Mouse (Mus musculus): ENCODE measurements around the gene Ccl26.

The Ccl26 gene

DNA sequence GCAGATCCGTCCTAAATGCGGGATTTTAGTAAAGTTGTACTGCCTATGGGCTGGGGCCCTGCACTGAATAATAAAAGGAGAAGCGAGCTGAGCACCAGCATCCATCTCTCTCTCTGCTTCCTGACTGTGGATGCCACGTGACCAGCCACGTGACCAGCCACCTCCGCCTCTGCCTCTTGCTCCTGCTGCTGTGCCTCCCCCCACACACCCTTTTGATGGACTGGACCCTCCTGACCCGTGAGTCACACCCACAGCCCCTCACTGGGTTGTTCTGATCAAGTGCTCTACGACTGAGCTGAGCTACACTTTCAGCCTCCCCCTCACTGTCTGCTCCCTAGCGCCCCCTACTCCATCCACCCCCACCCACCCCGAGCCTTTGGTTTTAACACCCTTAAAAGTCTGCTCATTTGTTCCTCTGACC lies 25.6 kb downstream of the Ccl26 start:
- DNase-seq (ENCODE audit: low spot score in 2 of 2) = no peak

DNA sequence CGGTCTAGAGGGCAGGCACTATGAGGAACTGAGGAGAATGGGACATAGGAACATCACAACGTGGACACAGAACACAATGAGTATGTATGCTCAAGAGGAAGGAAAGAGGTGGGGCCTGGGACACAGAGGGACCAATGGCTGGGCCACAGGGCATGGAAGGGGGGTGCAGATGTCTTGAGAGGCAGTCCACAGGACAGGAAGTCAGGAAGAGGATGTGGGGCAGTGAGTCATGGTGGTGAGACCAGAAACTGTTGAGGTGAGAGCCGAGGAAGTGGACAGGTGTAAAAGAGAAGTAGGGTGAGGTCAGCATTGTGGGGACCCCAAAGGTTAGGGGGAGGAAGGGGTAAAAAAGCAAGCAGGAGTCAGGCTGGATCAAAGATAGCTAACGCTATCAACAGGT lies 26.0 kb downstream of the Ccl26 start:
- no peak for DNase-seq (ENCODE audit: low spot score in 2 of 2)

- no peak for DNase-seq (ENCODE audit: low spot score in 2 of 2)
These were observed 27.5 kb downstream of the Ccl26 start for GRCm38 (mm10) chr5:135535867-135536266.

DNA sequence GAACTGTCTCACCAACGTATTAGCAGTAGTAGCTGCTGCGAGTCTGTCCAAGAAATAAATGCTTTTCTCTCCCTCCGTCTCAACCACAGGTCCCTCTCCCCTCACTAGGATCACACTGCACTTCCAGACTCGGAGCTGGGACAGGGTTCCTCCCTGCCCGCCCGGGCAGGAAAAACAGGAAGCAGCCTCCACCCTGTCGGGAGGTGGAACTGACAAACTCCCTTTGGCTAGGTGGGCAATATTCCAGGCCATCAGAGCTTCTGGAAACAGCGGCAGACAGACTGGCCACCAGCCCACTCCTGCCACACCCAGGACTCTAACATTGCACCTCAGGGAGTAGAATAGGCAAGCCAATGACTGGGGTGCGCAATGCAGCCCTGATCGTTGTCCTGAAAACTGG lies 29.9 kb downstream of the Ccl26 start:
- DNase-seq (ENCODE audit: low spot score in 2 of 2) = no peak

GRCm38 (mm10) chr5:135531306-135531845 lies 32.0 kb downstream of the Ccl26 start:
- DNase-seq (ENCODE audit: low spot score in 2 of 2) = no peak

- no peak for DNase-seq (ENCODE audit: low spot score in 2 of 2)
These were observed 33.4 kb downstream of the Ccl26 start for GRCm38 (mm10) chr5:135529964-135530363.

DNA sequence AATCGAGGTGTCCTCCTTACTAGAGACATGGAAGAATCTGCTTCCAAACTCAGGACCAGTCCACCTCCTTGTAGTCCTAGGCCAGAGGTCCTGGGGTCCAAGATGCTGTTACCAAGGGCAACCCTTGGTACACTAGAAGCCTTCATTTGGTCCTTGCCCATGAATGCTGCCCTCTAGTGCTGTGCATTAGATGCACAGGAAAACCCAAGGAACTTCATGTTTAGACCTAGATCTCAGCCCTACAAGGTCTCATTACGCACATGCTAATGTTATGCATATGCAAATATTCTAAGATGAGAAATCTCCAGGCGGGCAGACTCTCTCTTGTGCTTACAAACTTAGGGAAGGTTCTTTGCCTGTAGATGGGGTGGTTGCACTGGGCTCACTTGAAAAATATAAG lies 34.1 kb downstream of the Ccl26 start:
- no peak for DNase-seq (ENCODE audit: low spot score in 2 of 2)

- no peak for DNase-seq (ENCODE audit: low spot score in 2 of 2)
These were observed 35.4 kb downstream of the Ccl26 start for GRCm38 (mm10) chr5:135527986-135528385.

DNA sequence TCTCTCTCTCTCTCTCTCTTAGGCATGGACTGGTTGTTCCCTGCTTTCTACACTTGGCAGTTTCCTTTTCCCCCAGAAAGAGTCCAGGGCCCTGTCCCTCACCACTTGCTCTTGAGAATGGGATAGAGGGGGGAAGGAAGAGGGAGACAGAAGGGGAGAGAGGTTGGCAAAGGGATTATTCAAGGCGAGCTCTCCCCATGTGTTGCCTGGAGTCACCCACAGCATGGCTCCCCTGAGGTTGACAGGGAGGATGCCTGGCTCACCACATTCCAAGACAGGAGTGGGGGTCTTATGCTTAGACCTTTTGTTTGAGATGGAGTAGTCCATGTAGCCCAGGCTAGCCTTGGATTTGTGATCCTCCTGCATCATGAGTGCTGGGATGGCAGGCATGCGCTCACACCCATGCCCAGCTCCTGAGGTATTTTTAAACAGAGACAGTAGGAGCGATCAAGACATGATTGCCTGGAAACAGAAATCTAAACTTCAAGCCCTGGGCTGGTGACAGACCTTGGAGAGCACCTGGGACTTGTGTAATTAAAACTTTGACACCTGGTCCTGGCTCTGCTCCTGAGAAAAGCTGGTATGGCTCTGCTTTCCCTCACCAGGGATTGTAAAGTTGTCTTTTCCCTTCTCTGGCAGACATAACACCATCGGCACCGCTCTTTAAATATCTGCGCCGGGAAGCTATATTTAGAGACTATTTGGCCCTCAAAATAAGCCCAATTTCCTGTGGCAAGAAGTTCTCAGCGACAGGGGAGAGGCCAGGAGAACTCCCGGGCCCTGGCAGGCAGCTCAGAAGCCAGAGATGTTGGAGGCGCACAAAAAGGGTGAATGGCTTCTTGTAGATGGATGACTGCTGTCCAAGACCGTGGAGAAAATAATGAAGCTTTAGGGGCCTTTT lies 38.5 kb downstream of the Ccl26 start:
- no peak for DNase-seq (ENCODE audit: low spot score in 2 of 2)

DNA sequence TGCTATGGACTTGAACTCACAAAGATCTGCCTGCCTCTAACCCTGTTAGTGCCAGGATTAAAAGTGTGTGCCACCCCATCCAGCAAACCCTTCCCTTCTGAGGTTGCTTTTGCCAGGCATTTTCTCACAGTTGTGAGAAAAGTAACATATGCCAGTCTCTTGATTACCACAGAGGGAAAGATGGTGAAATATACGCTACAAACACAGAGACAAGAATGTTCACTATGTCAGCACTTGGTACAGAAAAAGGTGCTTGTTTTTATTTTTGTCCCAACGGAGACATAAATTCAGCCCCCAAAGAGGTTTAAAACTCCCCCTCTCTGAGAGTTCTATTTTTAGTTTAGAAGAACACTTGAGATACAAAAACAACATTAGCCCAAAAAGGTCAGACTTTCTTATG lies 39.3 kb downstream of the Ccl26 start:
- DNase-seq (ENCODE audit: low spot score in 2 of 2) = no peak

GRCm38 (mm10) chr5:135522111-135522722 lies 41.2 kb downstream of the Ccl26 start:
- DNase-seq (ENCODE audit: low spot score in 2 of 2) = no peak

DNA sequence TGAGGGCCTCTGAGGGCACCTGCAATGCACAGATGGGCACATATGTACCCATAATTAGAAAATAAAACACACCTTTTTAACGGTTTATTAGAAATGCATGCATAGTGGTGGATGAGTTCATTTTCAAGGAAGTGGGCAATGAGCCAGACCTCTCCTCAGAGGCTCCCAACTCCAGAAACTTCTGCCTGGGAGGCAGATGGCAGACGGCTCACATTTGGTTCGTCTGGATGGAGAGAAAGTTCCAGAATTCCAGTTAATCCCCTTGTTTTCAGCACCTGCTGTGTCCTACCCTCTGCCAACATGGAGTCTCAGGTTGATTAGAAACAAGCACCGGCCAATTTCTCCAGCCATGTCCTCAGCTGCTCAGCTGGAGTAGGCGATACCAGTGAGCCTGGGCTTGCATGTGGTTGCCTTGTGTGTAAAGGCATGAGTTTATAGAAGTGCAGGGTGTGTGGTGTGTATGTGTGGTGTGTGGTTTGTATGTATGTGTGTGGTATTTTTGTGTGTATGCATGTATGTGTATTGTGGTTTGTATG lies 46.0 kb downstream of the Ccl26 start:
- DNase-seq (ENCODE audit: low spot score in 2 of 2) = no peak

DNA sequence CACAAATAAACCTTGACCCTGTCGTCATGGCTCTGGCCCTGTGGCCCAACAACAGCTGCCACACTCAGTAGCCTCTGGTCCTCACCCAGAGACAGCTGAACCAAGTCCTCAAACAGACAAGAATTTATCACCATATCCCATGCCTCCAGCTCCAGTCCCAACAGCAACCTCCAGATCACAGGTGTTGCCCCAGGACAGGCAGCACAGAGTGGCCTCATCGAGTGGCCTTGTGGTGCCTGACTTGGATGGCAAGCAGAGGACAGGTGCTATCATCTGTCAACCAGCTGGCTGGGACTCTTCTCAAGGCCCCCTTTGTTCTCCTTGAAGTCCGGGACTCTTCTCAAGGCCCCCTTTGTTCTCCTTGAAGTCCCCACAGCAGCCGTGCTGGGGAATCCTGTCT lies 50.2 kb downstream of the Ccl26 start:
- DNase-seq (ENCODE audit: low spot score in 2 of 2) = no peak

DNA sequence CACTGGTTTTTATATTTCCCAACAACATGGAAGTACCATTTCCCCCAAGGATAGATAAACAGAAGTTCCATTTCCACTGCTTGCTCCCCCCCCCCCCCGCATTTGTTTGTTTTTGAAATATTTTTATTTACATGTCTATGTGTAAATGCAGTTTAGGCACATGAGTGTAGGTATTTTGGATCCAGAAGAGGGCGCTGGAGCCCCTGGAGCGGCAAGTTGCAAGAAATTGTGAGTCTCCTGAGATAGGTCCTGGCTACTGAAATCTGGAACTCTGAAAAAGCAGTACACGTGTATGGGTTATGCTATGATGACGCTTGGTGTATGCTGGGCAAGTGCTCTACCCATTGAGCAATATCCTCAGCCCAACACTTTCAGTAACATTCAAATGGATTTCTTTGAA lies 52.3 kb downstream of the Ccl26 start:
- no peak for DNase-seq (ENCODE audit: low spot score in 2 of 2)
